Mouse (Mus musculus) left cerebral cortex, postnatal 14 days (tissue): ENCODE results near the gene Ate1. TPM values are rescaled to one million over a fixed set of nuclear protein-coding genes. Genes with fewer than 3 reads are reported as not detected.
"Not testable (repeated sequence)": the region's sequence is repeated elsewhere in the genome, so short reads cannot be mapped to it uniquely, and the experiment has no call there.

Source experiments
- DNase-seq, 2 experiments: peaks; one replicate each; pipeline ENCODE4 v3.0.0; 2021 to 2022; ENCODE audit warnings: low spot score in 2 of 2, mixed read lengths in 1 of 2
- intact Hi-C: fragments of 180-260 bp; cut with DNase I; formaldehyde crosslinking; loops from one replicate; pipeline ENCODE4 v1.15.1; 2025
- total RNA-seq, 2 experiments: library from RNA; stranded (reverse); gene quantifications; 2 replicates each; pipeline ENCODE4 v1.2.3; 2021

Ate1 gene
- total RNA-seq, 2 experiments from 2014 or later: 52.2 to 54.0 TPM

- intact Hi-C loops: loop anchor here (2.0 to 5.0 kb wide), 2 partner anchors 229 to 886 kb away; no protein-coding TSS in a partner anchor
- peak; percentile 79 to 92 for DNase-seq
These were observed 13.4 kb upstream of the Ate1 start for GRCm38 (mm10) chr7:130533316-130534260.

GRCm38 (mm10) chr7:130531138-130531537, 11.0 kb upstream of the Ate1 start:
- not testable (repeated sequence) for DNase-seq
- intact Hi-C loops: loop anchor here (5.0 kb wide), 1 partner anchor 884 kb away; no protein-coding TSS in a partner anchor

DNA sequence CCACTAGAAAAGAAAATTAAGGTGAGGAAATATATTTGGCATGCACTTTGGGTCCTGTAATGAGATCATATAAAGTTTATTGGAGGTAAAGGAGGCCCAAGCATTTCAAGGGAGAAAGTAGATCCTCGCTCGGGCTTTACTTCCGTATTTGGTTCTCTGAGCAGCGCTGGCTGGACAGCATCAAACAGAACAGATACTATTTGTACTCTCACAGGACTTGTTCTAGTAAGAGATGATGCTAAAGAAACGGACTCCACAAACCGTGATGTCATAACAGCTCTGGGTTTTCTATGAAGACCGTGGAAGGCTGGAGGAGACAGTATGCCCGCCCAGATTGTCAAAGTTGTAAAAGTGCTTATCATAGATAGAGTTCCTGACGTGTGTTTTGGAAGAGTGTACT, 7.1 kb upstream of the Ate1 start:
- DNase-seq: no peak
- intact Hi-C loops: no loop called here

DNA sequence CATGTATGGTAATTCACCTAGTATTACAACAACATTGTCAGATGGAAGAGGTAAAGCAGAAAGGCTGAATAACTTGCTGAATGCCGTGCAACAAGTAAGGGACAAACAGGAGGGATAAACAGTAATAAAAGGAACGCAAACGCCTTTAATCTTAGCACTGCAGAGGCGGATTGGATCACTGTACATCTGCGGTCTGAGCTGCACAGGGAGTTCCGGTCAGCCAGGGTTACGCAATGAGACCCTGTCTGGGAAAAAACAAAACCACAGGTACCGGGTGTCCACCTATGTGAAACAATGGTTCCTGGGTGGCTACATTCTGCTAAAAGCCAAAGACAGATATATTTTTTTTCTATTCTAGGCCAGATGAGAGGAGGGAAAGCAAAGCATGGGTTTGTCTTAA, 3.3 kb upstream of the Ate1 start:
- no peak for DNase-seq
- intact Hi-C loops: no loop called here

DNA sequence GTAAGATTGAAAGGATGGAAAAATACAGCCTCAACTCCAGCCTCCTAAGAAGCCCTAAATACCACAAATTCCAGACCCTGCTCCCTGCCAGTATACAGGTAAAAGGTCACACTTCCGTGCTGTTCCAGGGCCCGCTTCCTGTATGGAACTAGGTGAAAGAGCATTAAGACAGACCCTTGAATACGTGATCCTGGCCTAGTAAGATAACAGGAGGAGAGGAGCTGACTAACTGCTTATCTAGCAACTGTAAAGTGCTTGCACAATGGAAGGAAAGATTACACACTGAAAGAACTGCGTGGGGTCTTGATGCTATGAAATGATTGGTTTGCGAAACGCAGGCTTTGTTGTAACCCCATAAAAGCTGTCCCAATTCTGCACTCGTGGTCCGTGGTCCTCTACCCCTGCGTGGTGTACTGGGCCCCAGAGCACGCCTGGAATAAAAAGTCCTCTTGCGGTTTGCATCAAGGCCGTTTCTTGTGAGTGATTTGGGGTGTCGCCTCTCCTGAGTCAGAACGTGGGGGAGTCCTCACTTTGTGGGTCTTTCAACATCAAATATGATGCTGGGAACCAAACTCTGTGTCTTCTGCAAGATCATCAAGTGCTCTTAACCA, 748 bp upstream of the Ate1 start:
- intact Hi-C loops: no loop called here

GRCm38 (mm10) chr7:130519096-130520048, 797 bp downstream of the Ate1 start:
- intact Hi-C loops: loop anchor here (5.0 kb wide), 1 partner anchor 867 kb away; no protein-coding TSS in a partner anchor
- peak; percentile 97 to 99 for DNase-seq

More for the DNA sequence above, 748 bp upstream of the Ate1 start:
- DNase-seq: no peak

- intact Hi-C loops: loop anchor here (5.0 kb wide), 1 partner anchor 866 kb away; no protein-coding TSS in a partner anchor
- DNase-seq: no peak
These were observed 1.7 kb downstream of the Ate1 start for GRCm38 (mm10) chr7:130518213-130519095.

- intact Hi-C loops: no loop called here
These were observed 9.9 kb downstream of the Ate1 start for GRCm38 (mm10) chr7:130510243-130510642.

GRCm38 (mm10) chr7:130503006-130503405, 17.2 kb downstream of the Ate1 start:
- DNase-seq: no peak
- intact Hi-C loops: no loop called here

More at GRCm38 (mm10) chr7:130510243-130510642, 9.9 kb downstream of the Ate1 start:
- no peak for DNase-seq

- intact Hi-C loops: no loop called here
- DNase-seq: no peak
These were observed 18.7 kb downstream of the Ate1 start for GRCm38 (mm10) chr7:130501499-130501898.

GRCm38 (mm10) chr7:130493346-130493745, 26.8 kb downstream of the Ate1 start:
- no peak for DNase-seq
- intact Hi-C loops: no loop called here

DNA sequence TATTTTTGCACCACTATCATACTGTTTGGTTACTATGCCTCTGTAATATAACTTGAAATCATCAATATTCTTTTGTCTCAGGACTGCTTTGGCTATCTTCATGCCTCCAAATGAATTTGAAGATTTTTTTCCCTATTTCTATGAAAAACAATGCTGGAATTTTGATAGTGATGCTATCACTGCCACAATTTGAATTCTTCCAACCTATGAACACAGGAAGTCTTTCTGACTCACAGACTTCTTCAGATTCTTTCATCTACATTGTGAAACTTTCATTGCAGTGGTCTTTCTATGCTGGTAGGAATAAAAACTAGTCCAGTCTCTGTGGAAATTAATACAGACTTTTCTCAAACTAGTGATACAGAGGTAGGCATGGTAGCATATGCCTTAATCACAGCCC, 28.1 kb downstream of the Ate1 start:
- intact Hi-C loops: no loop called here
- no peak for DNase-seq

- not testable (repeated sequence) for DNase-seq
- intact Hi-C loops: loop anchor here (5.0 kb wide), 1 partner anchor 207 kb away; no protein-coding TSS in a partner anchor
These were observed 41.2 kb downstream of the Ate1 start for GRCm38 (mm10) chr7:130479003-130479402.

GRCm38 (mm10) chr7:130475970-130476369, 44.2 kb downstream of the Ate1 start:
- DNase-seq: peak; percentile 75 to 76
- intact Hi-C loops: loop anchor here (2.0 to 5.0 kb wide), 2 partner anchors 204 to 827 kb away; no protein-coding TSS in a partner anchor

DNA sequence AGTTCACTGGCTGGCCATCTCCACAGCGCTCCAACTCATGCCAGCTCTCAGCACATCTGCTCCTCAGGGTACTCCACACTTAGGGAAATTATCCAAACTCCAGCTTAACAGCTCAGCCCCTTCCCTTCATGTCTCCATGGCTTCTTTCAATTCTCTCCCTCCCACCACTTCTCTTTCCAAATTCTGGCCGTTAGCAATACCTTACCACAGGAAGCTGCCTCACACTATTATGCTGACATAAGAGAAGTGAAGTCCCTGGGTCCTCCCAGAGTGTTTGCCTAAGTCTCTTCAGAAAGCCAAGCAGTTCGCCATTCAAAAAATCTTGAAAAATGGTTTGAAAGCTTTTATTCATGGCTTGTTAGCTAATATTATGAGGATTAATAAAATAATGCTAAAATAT, 46.3 kb downstream of the Ate1 start:
- no peak for DNase-seq
- intact Hi-C loops: no loop called here

- intact Hi-C loops: no loop called here
- no peak for DNase-seq
These were observed 47.5 kb downstream of the Ate1 start for GRCm38 (mm10) chr7:130472683-130473082.

DNA sequence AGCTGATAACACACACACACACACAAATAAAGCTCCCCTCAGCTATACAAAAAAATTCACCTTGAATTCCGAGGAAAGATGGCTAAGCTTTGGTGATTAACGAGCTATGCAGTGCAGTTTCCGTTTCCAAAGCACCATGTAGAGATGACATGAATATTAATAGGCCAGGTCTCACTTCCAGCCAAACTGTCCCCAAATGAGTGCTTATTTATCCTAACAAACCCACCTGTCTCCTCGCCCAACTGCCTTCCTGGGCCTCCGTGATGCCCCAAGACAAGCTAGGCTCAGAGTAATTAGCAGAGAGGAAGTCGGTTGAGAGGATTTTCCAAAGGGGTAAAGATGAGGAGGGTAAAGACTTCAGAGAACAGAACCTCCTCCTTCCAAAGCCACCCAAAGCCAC, 49.1 kb downstream of the Ate1 start:
- intact Hi-C loops: no loop called here
- DNase-seq: no peak

DNA sequence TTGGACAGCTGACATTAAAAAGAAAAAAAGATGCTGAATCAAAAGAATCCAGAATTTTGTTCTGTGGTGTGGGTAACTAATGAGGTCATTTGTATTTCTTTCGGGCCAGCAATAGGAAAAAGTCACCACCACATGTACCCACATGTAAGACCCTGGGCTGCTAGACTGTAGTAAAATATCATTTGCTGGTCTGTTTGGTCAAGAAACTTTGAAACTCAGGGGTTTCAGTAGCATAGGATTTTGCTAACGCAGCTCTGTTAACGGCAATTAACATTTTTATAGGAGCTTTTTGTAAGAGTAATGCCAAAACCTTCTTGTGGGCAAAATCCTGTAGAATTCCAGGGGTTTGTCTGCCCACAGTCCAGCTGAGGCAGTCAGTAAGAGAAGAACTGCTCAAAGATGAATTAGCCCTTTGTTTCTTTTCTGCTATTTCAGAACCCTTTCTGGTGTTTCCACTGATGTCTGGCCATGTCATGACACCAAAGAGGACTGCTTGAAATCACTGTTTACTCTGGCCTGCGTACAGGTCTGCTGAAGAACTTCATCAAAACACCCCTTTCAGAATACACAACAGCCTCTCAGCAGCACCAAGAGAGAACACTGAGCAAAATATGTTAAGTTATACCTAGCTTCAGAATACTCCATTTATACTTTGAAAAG, 64.5 kb downstream of the Ate1 start:
- intact Hi-C loops: no loop called here
- no peak for DNase-seq
